Mouse (Mus musculus): ENCODE measurements at regions not wholly inside any gene's neighbourhood (a gene's known extent, or its start where the extent isn't known, plus 50 kb on each side); places are given as distances from the start of the nearest gene placed in this dataset.

GRCm38 (mm10) chr1:28677700-28678099 lies 102.4 kb downstream of the Gm597 start:
- DNase-seq (ENCODE audit: low read depth, low spot score), result no peak

DNA sequence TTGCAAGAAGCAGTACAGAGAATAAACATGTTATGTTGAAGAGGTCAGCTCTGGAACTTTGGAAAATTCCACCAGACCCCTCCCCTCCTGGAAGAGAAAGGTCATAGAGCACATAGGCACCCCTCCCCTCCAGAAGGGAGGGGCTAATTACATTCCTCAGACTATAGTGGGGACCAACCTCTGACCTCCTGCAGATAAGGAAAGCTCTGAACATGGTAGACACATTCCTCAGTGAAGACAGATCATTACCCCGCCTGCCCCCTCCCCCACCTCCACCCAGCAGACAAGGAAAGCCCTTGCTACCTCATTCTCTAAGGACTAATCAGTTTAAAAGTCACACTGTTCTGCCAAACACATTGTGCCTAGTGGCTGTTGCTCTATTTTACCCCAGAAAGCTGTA lies 104.7 kb downstream of the Gm597 start:
- DNase-seq (ENCODE audit: low read depth, low spot score), result peak; percentile 54

DNA sequence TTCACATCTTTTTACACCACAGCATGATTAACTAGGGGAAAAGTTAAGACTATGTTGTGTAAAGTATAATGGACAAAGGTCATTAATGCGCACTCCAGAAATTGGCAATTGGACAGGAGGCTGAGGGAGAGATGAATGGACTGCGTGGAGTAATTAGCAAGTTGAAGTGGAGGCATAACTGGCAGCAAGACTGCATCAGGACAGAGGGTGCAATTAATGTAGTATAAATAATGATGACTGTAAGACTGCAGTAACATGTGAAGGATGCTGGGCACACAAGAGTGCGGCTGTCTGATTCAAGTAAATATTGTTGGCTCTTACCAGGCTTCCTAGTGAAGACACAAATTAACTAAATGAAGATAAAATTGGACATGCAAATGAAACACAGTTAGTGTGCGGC lies 139.2 kb downstream of the Gm597 start:
- no peak for DNase-seq (ENCODE audit: low read depth, low spot score)

DNA sequence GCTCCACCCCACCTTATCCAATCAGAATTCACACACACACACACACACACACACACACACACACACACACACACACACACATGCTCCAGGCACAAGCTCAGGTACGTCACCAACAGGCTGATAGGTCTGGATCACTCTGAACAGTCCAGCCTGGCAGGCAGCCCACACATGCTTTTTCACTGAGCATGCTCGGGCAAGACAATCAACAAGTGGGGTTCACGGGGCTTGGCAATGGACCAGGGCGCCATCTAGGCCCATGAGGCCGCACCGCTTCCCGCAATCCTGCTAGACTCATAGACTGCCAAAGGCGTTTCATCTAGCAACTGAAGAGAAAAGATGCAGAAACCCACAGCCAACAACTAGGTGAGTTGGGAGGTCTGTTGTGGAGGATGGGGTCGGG lies 157.3 kb downstream of the Gm597 start:
- peak; percentile 30 for DNase-seq (ENCODE audit: low read depth, low spot score)

GRCm38 (mm10) chr1:28602383-28602782 lies 177.7 kb downstream of the Gm597 start:
- DNase-seq (ENCODE audit: low read depth, low spot score), result no peak

DNA sequence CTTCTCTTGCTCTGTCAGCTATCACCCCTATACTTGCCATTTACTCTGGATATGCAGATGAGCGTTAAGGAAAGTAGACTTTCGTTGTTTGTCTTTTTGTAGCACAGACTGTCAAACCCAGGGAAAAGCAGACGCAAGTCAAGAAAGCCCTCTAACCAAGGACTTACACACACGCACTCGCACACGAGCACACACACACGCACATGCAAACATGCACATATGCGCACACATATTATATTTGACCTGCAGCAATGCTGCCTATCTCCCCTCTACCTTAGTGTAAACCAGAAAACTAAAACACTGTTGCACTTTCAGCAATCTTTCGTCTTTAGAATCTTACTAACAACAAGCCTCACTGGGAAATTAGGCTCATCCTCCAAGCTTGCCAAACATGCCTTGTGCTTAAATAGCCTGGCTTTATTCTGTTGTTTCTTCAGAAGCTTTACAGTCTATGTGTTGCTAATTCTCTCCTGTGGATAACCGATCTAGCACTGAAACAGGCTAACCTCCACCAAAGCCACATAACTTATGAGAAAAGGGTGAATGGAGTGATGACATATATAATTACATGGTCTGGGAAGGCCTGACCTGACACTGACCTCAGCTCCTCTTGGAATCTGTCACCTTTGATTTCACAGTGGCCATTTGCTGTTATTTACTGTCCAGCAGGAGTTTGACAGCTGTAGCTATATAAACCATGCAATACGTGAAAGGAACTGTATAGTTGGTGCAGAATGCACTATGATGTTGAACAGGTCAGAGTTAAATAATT lies 214.5 kb downstream of the Gm597 start:
- no peak for DNase-seq (ENCODE audit: low read depth, low spot score)

- no peak for DNase-seq (ENCODE audit: low read depth, low spot score)
These were observed 216.2 kb downstream of the Gm597 start for GRCm38 (mm10) chr1:28563894-28564293.
